Mouse (Mus musculus) left cerebral cortex, adult 9 months (tissue): ENCODE results near the gene Phactr1.

ENCODE experiments used
- DNase-seq, 2 experiments: peaks; one replicate each; pipeline ENCODE4 v3.0.0; 2022; ENCODE audit warnings: low spot score in 2 of 2

Phactr1 gene

DNA sequence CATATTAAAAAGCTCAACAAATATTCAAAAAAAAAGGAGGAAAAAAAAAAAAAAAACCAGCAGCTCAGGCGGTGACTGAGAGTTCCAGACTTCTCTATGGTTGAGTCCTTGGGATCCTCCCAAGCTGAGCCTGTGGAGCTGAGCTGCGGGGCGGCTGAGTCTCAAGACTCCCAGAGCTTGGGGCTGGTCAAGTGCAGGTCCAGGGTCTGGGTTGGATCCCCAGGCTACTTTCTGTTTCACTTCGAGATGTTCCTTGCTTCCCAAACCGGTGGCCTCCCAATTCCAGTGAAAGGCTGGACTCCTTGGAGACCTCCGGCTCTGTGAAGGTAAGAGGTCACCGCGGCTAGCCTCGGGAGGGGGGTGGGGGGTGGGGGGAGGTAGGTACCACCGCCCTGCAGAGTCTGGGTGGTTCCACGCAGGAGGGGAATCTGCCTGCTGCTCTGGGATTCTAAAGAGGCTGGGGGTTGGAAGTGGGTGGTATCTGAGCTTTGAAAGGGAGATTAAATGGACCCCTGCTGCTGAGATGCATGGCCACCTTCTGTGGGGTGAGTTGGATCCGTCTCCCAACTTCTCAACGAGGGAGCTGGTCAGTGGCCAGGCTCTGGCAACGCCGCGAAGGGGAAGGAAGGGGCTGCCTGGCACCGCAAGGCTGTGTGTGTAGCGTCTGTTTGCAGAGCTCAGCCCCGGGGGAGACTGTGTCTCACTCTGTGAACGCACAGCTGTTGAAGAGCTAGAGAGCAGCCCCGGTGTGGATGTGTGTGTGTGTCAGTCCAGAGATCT, 185.9 kb downstream of the Phactr1 start:
- DNase-seq = peak in 1 of 2 experiments; percentile 62

- DNase-seq = no peak
Observed at GRCm38 (mm10) chr13:42867026-42867425, 186.6 kb downstream of the Phactr1 start.

DNA sequence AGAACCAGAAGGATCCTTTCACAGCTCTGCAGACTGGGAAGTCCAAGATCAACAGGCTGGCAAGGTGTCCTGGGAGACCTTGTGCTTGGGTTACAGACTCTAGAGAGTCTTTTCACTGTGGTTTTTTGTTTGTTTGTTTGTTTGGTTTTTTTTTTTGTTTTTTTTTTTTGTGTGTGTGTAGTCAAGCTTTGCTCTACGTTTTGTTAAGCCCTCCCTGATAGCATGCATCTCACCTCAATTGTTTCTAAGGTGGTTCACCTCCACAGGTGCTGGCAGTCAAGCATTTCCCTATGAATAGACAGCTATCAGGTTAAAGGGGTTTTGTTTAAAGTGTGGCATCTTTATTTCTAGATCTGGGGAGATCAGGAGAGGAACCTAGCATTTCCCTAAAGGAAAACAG, 191.7 kb downstream of the Phactr1 start:
- no peak for DNase-seq

DNA sequence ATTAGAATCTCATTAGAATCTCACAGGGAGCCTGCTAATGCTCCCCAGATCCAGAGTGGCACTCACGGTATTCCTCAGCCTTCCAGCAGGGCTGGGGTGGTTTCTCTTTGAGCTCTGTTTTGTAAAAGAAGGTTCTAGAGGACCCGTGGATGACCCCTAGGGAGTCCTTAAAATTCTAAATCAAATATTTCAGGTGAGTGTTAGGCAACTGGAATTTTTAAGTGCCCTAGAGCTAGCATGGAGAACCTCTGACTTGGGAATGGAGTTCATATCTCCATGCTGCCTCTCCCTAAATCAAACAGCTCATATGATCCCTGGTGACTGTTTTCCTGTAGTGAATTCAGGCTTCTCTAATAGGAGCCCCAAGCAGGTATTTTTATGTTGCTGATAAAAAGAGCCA, 197.9 kb downstream of the Phactr1 start:
- no peak for DNase-seq

- DNase-seq = no peak
Observed at GRCm38 (mm10) chr13:42884033-42884724, 203.8 kb downstream of the Phactr1 start.

- no peak for DNase-seq
Observed at GRCm38 (mm10) chr13:42884725-42885115, 204.3 kb downstream of the Phactr1 start.

DNA sequence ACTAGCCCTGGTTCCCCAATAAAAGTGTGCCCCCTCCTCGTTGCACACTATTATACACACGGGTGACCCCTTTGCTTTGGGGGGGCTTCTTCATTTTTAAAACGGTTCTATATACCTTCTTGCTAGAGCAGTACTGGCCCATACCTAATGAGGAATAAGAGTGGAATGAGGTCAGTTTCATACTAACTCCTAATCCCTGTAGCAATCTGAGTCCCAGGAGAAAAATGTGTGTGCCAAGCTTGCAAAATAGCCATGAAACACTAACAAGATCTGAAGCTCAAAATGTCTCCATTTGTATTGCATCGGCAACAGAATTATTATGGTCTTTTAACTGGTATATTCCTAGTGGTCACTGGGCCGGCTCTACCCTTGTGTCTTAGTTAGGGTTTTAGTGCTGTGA, 207.3 kb downstream of the Phactr1 start:
- no peak for DNase-seq

DNA sequence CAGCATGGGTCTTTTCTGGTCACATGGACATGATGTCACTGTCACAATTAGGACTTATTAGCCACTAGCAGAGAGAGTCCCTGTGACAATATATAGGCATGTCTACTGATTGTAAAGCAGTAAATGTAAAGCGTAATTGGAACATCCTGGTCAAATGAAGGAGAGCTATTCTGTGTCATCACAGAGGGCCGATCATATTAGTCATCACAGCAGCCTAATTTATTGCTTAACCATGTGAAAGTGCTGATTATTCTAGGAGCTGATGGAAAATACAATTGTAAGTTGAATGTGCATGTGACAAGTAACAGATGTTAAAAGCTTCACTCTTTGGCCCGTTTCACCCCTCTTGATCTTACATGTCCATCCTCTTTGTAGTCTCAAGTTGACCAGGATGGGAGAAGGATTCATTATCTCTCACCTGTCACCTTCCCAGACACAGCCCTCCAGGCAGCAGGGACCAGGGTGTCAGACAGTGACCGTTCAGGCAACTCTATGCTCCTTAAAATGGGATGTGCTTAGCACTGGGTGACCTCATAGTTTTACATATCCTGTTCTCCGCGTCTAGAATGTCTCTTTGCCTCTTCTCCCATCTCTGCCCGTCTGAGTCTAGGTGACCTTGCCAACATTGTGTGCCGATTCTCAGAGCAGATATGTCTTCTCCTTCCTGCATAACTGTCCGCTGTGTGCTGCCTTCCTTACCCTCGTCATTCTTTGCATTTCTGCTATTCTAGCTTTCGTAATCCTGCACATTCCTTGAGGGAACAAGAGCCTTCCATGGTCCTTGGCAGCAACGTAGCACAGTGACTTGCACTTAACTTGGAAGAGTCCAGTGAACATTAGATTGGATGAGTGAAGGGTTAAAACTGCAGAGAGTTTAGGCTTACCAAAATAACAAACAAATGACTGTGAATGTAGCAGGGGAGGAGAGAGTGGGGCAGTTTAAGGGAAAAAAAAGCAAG, 209.4 kb downstream of the Phactr1 start:
- no peak for DNase-seq

- no peak for DNase-seq
Observed at GRCm38 (mm10) chr13:42890651-42891050, 210.2 kb downstream of the Phactr1 start.

DNA sequence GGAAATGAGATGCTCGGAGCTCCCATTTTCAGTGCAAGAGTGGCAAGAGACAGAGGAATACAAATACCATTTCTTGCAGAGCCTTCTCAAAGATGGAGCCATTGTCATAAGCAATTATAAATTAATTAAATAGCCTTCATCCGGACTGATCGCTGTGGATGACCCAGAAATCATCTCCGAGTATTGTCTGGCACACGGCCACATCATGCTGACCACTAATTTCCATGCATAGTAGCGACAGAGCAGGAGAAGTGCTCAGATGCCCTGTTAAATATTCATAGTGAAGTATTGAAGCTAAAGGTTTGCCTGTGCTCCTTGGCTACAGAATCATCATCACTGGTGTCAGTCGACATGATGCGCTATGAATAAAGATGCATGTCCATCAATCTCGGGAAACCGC, 213.6 kb downstream of the Phactr1 start:
- no peak for DNase-seq

DNA sequence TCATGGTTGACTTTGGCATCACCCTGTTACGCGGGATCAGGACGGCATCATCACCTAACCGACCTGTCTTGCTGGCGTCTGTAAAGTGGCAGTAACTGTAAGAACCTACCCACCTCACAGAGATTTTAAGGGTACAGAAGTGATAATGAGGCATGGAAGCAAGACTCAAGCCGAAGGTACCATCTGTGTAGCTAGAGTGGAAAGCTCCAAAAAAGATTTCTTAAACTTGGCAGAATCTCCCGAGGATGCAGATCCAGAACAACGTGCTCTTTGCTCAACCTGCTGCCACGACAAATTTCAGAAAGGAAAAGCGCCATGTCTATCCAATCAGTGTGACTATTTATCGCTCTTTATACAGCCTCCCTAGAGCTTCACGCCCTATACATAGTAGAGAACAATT, 214.2 kb downstream of the Phactr1 start:
- DNase-seq = peak in 1 of 2 experiments; percentile 39

DNA sequence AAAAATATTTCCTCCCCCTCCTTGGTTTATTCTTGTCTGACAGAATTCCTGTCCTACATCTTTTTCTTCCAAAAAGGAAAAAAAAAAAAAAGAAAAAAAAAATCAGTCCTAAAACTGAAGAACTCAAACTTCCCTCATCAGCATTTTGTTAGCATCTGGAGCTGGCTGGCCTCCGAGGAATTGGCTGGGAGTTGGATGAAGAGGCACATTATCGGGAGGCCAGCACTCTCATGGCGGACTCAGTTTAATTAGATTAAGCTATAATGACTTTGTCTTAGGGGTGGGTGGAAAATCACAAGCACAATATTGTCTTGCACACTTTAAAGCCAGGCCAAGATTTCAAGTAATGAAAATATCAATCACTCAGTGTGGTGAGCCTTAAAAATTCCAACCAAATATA, 215.6 kb downstream of the Phactr1 start:
- DNase-seq = no peak

GRCm38 (mm10) chr13:42899611-42900010, 219.2 kb downstream of the Phactr1 start:
- no peak for DNase-seq

DNA sequence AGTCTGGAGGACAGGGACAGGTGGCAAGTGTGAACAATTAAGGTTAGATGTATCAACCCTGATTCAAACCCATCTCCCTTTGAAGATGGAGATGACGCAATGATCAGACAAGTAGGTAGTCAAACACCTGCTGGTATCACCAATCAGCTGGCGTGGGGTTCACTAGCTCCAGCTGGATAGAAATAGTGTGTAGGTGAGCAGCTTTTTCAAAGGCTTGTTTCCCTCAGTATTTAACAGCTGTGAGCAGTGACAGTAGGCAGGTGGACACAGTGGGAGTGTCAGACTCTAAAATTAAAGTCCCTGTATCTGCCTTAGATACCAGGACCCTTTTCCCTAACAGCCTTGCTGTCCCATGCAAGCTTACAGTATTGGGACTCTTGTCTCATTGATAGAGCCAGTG, 221.4 kb downstream of the Phactr1 start:
- DNase-seq = peak in 1 of 2 experiments; percentile 57

DNA sequence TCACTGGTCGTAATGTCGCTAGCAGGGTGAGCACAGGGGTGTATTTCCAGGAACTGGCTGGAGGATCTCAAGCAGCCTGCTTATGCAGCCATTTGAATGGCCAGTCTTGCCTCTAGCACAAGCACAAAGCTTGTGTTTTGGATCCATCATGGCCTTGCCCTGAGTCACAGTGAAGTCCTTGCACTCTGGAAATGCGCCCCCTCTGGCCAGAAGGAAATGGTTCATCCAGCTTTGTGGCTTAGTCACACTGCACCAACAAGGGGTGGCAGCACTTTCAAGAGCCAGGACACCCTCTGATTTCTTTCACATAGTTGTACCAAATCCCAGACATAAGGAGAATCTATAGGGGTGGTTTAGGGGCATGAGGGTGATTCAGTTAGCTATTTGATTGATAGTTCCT, 222.4 kb downstream of the Phactr1 start:
- no peak for DNase-seq

- no peak for DNase-seq
Observed at GRCm38 (mm10) chr13:42905818-42906217, 225.4 kb downstream of the Phactr1 start.

DNA sequence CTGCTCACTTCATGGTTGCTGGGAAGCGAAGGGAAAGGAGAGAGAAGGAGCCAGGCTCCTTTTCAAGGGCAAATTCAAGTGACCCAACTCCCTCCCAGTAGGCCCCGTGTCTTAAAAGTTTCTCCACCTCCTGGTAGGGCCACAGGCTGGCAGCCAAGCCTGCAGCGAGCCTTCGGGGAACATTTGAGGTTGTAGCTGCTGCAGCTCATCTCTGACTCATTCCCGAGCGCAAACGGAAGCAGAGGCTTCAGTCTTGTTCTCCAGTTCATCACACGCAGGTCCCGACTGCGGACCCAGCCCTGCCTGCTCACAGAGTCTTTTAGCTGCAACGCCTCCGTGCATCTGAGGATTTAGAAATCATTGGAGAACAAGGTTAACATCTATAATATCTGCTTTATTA, 226.6 kb downstream of the Phactr1 start:
- no peak for DNase-seq

DNA sequence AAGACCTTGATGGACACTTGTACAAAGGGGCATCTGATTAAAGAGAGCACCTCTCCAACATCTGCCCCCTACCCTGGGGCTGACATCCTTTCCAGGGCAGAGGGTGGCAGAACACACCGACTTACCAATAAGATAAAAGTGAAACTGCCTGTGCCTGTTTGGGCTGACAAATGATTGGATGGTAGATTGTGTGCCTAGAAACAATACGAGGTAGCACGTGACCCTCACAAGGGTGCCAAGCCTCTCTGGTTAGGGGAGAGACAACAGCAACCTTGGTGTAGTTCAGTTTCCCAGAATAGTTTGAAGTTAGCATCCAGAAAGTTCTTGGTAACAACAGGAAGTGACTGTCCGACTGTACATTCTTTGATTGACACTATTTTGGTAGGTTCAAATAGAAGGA, 234.7 kb downstream of the Phactr1 start:
- DNase-seq = no peak

DNA sequence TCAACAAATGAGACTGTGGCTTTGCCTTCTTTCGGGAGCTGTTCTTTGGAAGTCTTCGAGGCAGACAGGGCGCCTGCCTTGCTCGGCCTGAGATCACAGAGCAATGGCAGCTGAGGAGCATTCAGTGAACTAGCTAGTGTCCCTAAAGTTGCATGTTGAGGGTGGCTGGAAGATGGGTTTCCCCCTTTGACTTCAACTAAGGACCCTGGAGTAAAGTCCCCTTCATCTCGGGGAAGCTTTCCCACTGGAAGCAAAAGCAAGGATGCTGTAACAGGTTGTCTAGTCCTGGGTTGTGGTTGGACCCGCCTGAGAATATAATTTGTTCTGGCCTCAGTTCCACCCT, 235.4 kb downstream of the Phactr1 start:
- DNase-seq = no peak

DNA sequence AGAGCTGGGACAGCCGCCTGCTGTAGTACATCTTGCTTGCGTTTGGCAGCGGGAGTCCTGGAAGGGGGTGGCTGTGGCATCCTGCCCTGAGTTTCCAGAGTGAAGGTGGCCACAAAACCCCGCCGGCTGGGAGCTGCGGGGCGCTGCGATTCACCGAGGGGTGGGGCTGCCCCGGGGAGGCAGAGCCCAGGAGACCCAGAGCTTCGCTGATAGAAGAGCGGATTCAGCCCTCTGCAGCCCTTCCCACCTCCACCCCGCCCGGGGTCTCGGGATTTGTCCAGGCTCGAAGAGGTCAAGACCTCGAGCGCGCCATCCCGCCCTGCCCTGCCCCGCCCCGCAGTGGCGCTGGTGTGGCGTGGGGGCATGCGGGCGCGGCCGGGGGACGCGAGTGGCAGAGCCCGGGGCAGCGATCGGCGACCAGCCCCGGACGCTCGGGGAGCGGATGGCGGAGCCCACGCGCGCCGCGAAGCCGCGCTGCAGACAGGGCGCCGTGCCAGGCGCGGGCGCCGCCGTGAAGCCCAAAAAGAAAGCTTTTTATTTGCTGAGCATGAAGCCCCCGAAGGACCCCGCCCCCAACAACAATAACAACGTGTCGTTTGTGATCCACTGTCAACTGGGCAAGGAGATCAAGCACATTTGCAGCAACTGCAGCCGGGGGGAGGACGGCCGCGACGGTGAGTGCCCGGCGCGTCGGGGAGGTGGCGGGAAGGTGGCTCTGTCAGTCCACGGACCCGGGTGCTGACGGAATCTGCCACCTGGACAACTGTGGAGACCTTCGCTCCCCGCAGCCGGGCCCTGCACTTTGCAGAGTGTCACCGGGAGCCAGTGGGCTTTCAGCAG, 236.0 kb downstream of the Phactr1 start:
- peak in 1 of 2 experiments; percentile 76 for DNase-seq

DNA sequence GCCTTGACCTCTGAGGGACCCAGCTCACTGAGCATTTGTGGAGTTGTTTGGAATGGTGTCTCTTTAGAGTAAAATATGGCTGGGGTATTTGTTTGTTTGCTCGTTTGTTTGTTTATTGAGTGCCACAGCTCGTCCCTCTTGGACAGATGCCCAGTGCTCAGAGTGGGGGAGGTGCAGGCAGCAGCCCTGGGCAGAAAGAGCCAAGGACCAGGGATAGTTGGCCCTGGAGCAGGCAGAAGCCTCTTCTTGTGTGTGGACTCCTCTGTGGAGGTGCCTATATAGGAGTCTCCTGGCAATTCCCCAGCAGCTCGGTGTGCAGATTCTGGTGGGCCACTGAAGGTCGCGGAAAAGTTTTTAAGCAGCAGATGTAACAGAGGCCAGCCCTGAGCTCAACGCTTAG, 236.8 kb downstream of the Phactr1 start:
- DNase-seq = peak in 1 of 2 experiments; percentile 52
